Comparison of ENCODE assay signal across 12 mouse cellular contexts in the genomic region with DNA sequence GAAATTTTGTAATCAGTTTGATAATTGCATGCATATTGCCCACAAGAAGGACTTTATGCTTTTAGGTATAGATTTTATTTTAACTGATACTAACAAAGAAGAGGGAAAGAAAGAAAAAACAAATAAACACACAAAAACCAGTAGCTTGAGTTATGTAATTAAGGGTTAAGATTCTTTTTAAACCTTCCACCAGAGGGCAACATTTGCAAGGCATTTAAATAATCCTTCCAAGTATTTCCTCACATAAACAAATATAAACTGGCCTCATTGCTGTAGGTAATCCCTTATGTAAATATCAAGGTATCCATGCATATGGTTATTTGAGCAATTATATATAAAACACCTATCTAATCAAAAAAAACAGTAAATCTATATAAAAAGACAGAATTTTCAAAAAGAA. TPM values are rescaled to one million over a fixed set of nuclear protein-coding genes. Genes with fewer than 3 reads are reported as not detected.
A peak's percentile ranks its signal among the peaks of the same experiment; 100 is the strongest.
DNase-seq lines count a peak whose midpoint lies in the region; ATAC-seq lines count a peak whose summit lies in the region.
"Had no signal": no experiment of that assay in that cellular context is flagged by ENCODE, and none has a peak within 500 bp of the region (broad histone marks: within the 10 kb centered on the region; RNA-seq: fewer than 3 reads in every experiment).

No protein-coding gene starts in this region.

- H3K4me3 ChIP-seq in midbrain, embryonic 15.5 days = no peak overlapping the region
- H3K4me3 ChIP-seq: embryonic facial prominence, embryonic 12.5 days; limb, embryonic 12.5 days had no signal

- no peaks in the 10 kb centered on the region; the same call in 1 of the 2 replicates for H3K27me3 ChIP-seq in midbrain, embryonic 15.5 days (replicated peaks)

- peak; percentile 17 for DNase-seq in CD4-positive, CD25-positive, alpha-beta regulatory T cell, adult 2 months (ENCODE audit: low read depth, low spot score)
- DNase-seq in kidney, adult 9 months = peak; percentile 34
- no peak for DNase-seq in kidney, postnatal 10 days
- peak; percentile 66 for DNase-seq in adipocyte (ENCODE audit: low spot score)
- DNase-seq in cerebellum, postnatal 4 days (ENCODE audit: low spot score in 2 of 2) = no peak
- DNase-seq: kidney, adult 18-20 months had no signal

- H3K9ac ChIP-seq in midbrain, embryonic 15.5 days = no peak overlapping the region
- H3K9ac ChIP-seq: embryonic facial prominence, embryonic 12.5 days; limb, embryonic 12.5 days had no signal

- H3K27ac ChIP-seq in midbrain, embryonic 15.5 days = peak overlapping the region; percentile 79
- H3K27ac ChIP-seq: embryonic facial prominence, embryonic 12.5 days; limb, embryonic 12.5 days had no signal

- no peaks in the 10 kb centered on the region for H3K36me3 ChIP-seq in midbrain, embryonic 15.5 days (replicated peaks)
- H3K36me3 ChIP-seq: embryonic facial prominence, embryonic 12.5 days; limb, embryonic 12.5 days had no signal

- H3K4me1 ChIP-seq in midbrain, embryonic 15.5 days = peaks cover 10% of the 10 kb centered on the region
- H3K4me1 ChIP-seq: embryonic facial prominence, embryonic 12.5 days had no signal

- H3K9me3 ChIP-seq in midbrain, embryonic 15.5 days = no peaks in the 10 kb centered on the region
- H3K9me3 ChIP-seq: embryonic facial prominence, embryonic 12.5 days; limb, embryonic 12.5 days had no signal

- ATAC-seq in CD4-positive, CD25-positive, alpha-beta regulatory T cell, adult 4 months = no peak
- ATAC-seq in midbrain, embryonic 15.5 days (replicated peaks) = no peak
- ATAC-seq in granulocyte monocyte progenitor cell, adult 5-6 weeks (replicated peaks; ENCODE audit: poor library complexity, severe bottlenecking) = no peak

- peak overlapping the region; percentile 20; the same call in 1 of the 2 replicates for H3K4me2 ChIP-seq in midbrain, embryonic 15.5 days
- H3K4me2 ChIP-seq: embryonic facial prominence, embryonic 12.5 days; limb, embryonic 12.5 days had no signal

RNA-seq across cellular contexts. Expression of a gene that starts 3.9 kb away (rescaled TPM):
- not detected for polyA plus RNA-seq in CD4-positive, CD25-positive, alpha-beta regulatory T cell, adult 4 months (2017; shearing (Covaris generic))
- polyA plus RNA-seq in midbrain, embryonic 15.5 days (2015; fragmentation: Nextera tagmentation; extraction: Ambion mirVana) = 114 and 116 TPM in 2 replicates
- not detected in 2 replicates for total RNA-seq in granulocyte monocyte progenitor cell, adult 5-6 weeks (2014; fragmentation: Nextera tagmentation)
- not detected in 2 replicates for total RNA-seq in granulocyte monocyte progenitor cell, adult 5-6 weeks (2017)
- total RNA-seq: megakaryocyte-erythroid progenitor cell, adult 5-6 weeks had no signal

Comparison
In these comparisons a context has a peak if more than half of its experiments do, and no peak if none do; other contexts are left out.
1. DNase-seq: peak in CD4-positive, CD25-positive, alpha-beta regulatory T cell, adult 2 months (single experiment), kidney, adult 9 months (single experiment) and adipocyte (single experiment); none in kidney, postnatal 10 days (single experiment) and cerebellum, postnatal 4 days (0 of 2).
2. RNA of a gene that starts 3.9 kb away (polyA plus RNA-seq): 114 to 116 TPM in midbrain, embryonic 15.5 days; not detected in CD4-positive, CD25-positive, alpha-beta regulatory T cell, adult 4 months; every median in the first group is over 10 times any median in the second.